Mouse (Mus musculus): ENCODE measurements around the gene Cyb5r4. TPM values are rescaled to one million over a fixed set of nuclear protein-coding genes. Genes with fewer than 3 reads are reported as not detected.
"Not testable (repeated sequence)": the region's sequence is repeated elsewhere in the genome, so short reads cannot be mapped to it uniquely, and the experiment has no call there.

Cyb5r4 gene
- total and polyA plus RNA-seq, 3 experiments = 37.5 to 121 (median 80.6) TPM

DNA sequence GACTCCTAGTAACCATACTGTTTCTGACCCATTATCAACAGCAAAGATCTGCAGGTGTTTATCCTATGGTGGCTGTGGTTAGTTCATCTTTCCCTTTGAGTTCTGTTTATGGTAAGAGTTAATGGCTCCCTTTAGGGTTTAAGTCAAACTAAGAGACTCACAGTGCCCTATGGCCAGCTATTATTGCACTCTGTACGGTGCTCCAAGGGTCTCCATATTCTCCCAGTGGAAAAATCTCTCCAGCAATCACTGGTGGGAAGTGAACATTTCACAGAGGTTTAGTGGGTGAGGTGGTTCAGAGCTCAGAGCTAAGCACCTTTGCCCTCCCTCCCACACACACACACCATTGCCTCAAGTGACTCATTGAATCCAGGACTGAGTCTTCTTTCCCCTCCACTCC lies 94.2 kb downstream of the Cyb5r4 start:
- H3K36me3 ChIP-seq (replicated peaks in 1 of 2; ENCODE audit: control insufficient read depth in 1 of 2, insufficient read depth in 1 of 2, low read length in 1 of 2) = no peaks in the 10 kb centered on the region
- no peak for TF ChIP-seq SMC3 (IDR thresholded peaks at IDR 0.05; ENCODE audit: low read depth, low read length)
- no peak for TF ChIP-seq MAZ (IDR thresholded peaks at IDR 0.05; ENCODE audit: low read depth, low read length)
- no peak for TF ChIP-seq NRF1 (IDR thresholded peaks at IDR 0.05; ENCODE audit: low read depth, low read length)
- TF ChIP-seq TBP (conservative IDR thresholded peaks at IDR 0.05; ENCODE audit: low read depth, low read length) = no peak
- no peak for TF ChIP-seq MEF2A (IDR thresholded peaks at IDR 0.05; ENCODE audit: borderline replicate concordance, low read depth, low read length)
- no peak for TF ChIP-seq EP300 (IDR thresholded peaks at IDR 0.05; ENCODE audit: low read length)
- DNase-seq (ENCODE audit: extremely low read depth) = no peak
- no peak overlapping the region for H3K9ac ChIP-seq (ENCODE audit: insufficient read depth, low read depth)
- no peaks in the 10 kb centered on the region for H3K79me2 ChIP-seq (replicated peaks; ENCODE audit: control insufficient read depth, extremely low read depth, insufficient read depth, poor library complexity, severe bottlenecking)
- in situ Hi-C loops (cut with MboI; ENCODE audit: low pct_ligation_motif_present, low pct_unique_long_range_greater_than_20kb, low sequenced_read_pairs) (no loop called here), dilution Hi-C loops (cut with MboI; ENCODE audit: extremely low pct_ligation_motif_present, extremely low pct_unique_long_range_greater_than_20kb, low sequenced_read_pairs) (no loop called here)
- H3K9me3 ChIP-seq (replicated peaks; ENCODE audit: low read length) = no peaks in the 10 kb centered on the region
- no peak overlapping the region for H3K27ac ChIP-seq (ENCODE audit: insufficient read depth, low read depth)
- no peak overlapping the region for H3K4me3 ChIP-seq (replicated peaks in 1 of 3; ENCODE audit: low read depth in 2 of 3, low read length in 2 of 3, poor library complexity in 1 of 3)
- H3K4me1 ChIP-seq (ENCODE audit: control insufficient read depth in 1 of 2, insufficient read depth in 2 of 2) = no peaks in the 10 kb centered on the region; a peak in 1 of 4 replicates
- H3K4me2 ChIP-seq (ENCODE audit: insufficient read depth, low read depth, poor library complexity, severe bottlenecking) = no peak overlapping the region
- no peaks in the 10 kb centered on the region for H3K27me3 ChIP-seq (replicated peaks)

DNA sequence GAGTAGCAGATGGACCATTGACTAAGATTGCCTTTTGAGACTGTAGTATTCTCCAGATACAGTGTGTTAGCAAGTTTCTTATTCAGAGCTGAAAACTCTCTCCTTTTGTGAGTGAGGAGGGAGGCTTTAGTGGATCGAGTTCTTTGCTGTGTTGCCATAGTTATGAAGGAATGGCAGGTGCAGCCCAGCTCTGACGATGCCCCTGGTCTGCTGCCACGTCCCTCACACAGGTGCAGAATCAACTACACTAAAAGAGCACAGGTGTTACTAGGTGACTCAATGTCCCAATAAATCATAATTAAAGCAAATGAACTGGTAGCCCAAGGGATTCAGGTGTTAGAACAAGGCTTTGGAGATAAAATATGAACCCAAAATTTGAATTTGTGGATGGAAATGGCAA lies 97.2 kb downstream of the Cyb5r4 start:
- no peak overlapping the region for H3K4me2 ChIP-seq (ENCODE audit: insufficient read depth, low read depth, poor library complexity, severe bottlenecking)
- H3K79me2 ChIP-seq (replicated peaks; ENCODE audit: control insufficient read depth, extremely low read depth, insufficient read depth, poor library complexity, severe bottlenecking) = no peaks in the 10 kb centered on the region
- no peaks in the 10 kb centered on the region for H3K36me3 ChIP-seq (replicated peaks in 1 of 2; ENCODE audit: control insufficient read depth in 1 of 2, insufficient read depth in 1 of 2, low read length in 1 of 2)
- dilution Hi-C loops (cut with MboI; ENCODE audit: extremely low pct_ligation_motif_present, extremely low pct_unique_long_range_greater_than_20kb, low sequenced_read_pairs) (no loop called here), in situ Hi-C loops (cut with MboI; ENCODE audit: low pct_ligation_motif_present, low pct_unique_long_range_greater_than_20kb, low sequenced_read_pairs) (no loop called here)
- DNase-seq (ENCODE audit: extremely low read depth) = no peak
- TF ChIP-seq E2F4 (IDR thresholded peaks at IDR 0.05; ENCODE audit: insufficient replicate concordance, low read depth, low read length) (no peak), TBP (conservative IDR thresholded peaks at IDR 0.05; ENCODE audit: low read depth, low read length) (no peak), NRF1 (IDR thresholded peaks at IDR 0.05; ENCODE audit: low read depth, low read length) (no peak)
- H3K4me3 ChIP-seq (replicated peaks in 1 of 3; ENCODE audit: low read depth in 2 of 3, low read length in 2 of 3, poor library complexity in 1 of 3) = no peak overlapping the region
- H3K4me1 ChIP-seq (ENCODE audit: control insufficient read depth in 1 of 2, insufficient read depth in 2 of 2) = no peaks in the 10 kb centered on the region; a peak in 1 of 4 replicates
- H3K27ac ChIP-seq (ENCODE audit: insufficient read depth, low read depth) = no peak overlapping the region
- H3K9me3 ChIP-seq (replicated peaks; ENCODE audit: low read length) = no peaks in the 10 kb centered on the region
- no peaks in the 10 kb centered on the region for H3K27me3 ChIP-seq (replicated peaks)
- H3K9ac ChIP-seq (ENCODE audit: insufficient read depth, low read depth) = no peak overlapping the region

DNA sequence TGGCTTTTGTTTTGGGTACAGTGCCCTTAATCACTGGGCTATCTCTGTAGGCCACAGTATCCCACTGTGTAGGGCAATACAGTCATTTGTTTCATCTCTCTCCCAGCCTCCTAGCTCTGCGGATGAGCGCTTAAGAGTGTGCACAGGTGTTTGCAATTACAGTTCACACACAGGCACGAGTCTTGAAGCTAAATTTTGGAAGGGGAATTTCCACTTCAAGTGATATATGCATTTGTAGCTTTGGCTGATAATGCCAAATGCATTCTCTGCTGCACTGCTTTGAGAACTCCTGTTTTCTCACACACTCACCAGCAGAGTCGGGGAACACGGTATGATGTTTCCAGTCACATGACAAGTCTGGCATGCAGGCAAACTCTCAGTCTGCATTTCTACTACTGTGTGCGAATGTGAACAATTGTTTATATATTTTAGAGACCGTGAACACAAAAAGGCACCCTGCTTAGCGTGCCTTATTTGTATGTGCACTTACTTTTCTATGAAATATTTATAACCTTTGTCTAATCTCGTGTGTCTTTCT lies 100.2 kb downstream of the Cyb5r4 start:
- H3K9ac ChIP-seq (ENCODE audit: insufficient read depth, low read depth) = no peak overlapping the region
- H3K27me3 ChIP-seq (replicated peaks) = no peaks in the 10 kb centered on the region
- no peak overlapping the region for H3K4me3 ChIP-seq (replicated peaks in 1 of 3; ENCODE audit: low read depth in 2 of 3, low read length in 2 of 3, poor library complexity in 1 of 3)
- in situ Hi-C loops (cut with MboI; ENCODE audit: low pct_ligation_motif_present, low pct_unique_long_range_greater_than_20kb, low sequenced_read_pairs) = no loop called here
- H3K79me2 ChIP-seq (replicated peaks; ENCODE audit: control insufficient read depth, extremely low read depth, insufficient read depth, poor library complexity, severe bottlenecking) = no peaks in the 10 kb centered on the region
- H3K9me3 ChIP-seq (replicated peaks; ENCODE audit: low read length) = peaks cover 3% of the 10 kb centered on the region
- H3K4me1 ChIP-seq (ENCODE audit: control insufficient read depth in 1 of 2, insufficient read depth in 2 of 2) = peaks cover 4 to 5% of the 10 kb centered on the region in 2 experiments; a peak in 2 of 4 replicates
- DNase-seq (ENCODE audit: extremely low read depth) = no peak
- H3K4me2 ChIP-seq (ENCODE audit: insufficient read depth, low read depth, poor library complexity, severe bottlenecking) = no peak overlapping the region
- no peaks in the 10 kb centered on the region for H3K36me3 ChIP-seq (replicated peaks in 1 of 2; ENCODE audit: control insufficient read depth in 1 of 2, insufficient read depth in 1 of 2, low read length in 1 of 2)
- TF ChIP-seq ZNF384 (IDR thresholded peaks at IDR 0.05; ENCODE audit: low read depth, low read length) = no peak
- TF ChIP-seq USF1 (IDR thresholded peaks at IDR 0.05; ENCODE audit: low read depth, low read length) = no peak
- no peak for TF ChIP-seq USF2 (conservative IDR thresholded peaks at IDR 0.05; ENCODE audit: low read depth, low read length)
- no peak for TF ChIP-seq BHLHE40 (IDR thresholded peaks at IDR 0.05; ENCODE audit: low read depth, low read length)
- TF ChIP-seq ETS1 (conservative IDR thresholded peaks at IDR 0.05; ENCODE audit: low read depth, low read length) = no peak
- no peak overlapping the region for H3K27ac ChIP-seq (ENCODE audit: insufficient read depth, low read depth)
- dilution Hi-C loops (cut with MboI; ENCODE audit: extremely low pct_ligation_motif_present, extremely low pct_unique_long_range_greater_than_20kb, low sequenced_read_pairs) = no loop called here

DNA sequence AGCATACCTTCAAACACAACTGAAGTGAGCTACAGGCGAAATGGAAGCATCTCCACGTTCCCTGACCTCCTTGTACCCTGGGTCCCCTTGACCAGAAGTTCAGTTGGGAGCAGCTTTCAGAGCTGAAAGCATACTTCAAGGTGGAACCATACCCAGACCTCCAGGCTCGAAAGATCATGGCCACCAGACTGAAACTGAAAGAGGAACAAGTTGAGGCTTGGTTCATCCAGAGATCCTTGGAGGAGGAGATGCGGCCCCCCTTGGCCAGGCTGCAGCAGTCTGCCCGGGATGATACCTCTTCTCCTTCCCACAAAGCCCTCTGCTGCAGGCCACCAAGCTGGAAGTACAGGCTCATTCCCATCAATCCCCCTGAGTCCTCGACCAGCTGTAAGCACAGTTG lies 105.2 kb downstream of the Cyb5r4 start:
- H3K9me3 ChIP-seq (replicated peaks; ENCODE audit: low read length); H3K27ac ChIP-seq (ENCODE audit: insufficient read depth, low read depth); H3K79me2 ChIP-seq (replicated peaks; ENCODE audit: control insufficient read depth, extremely low read depth, insufficient read depth, poor library complexity, severe bottlenecking); H3K36me3 ChIP-seq (replicated peaks in 1 of 2; ENCODE audit: control insufficient read depth in 1 of 2, insufficient read depth in 1 of 2, low read length in 1 of 2); in situ Hi-C loops (cut with MboI; ENCODE audit: low pct_ligation_motif_present, low pct_unique_long_range_greater_than_20kb, low sequenced_read_pairs); H3K9ac ChIP-seq (ENCODE audit: insufficient read depth, low read depth); H3K4me1 ChIP-seq (ENCODE audit: control insufficient read depth in 1 of 2, insufficient read depth in 2 of 2); H3K27me3 ChIP-seq (replicated peaks); DNase-seq (ENCODE audit: extremely low read depth); dilution Hi-C loops (cut with MboI; ENCODE audit: extremely low pct_ligation_motif_present, extremely low pct_unique_long_range_greater_than_20kb, low sequenced_read_pairs); H3K4me3 ChIP-seq (replicated peaks in 1 of 3; ENCODE audit: low read depth in 2 of 3, low read length in 2 of 3, poor library complexity in 1 of 3): not testable (repeated sequence)
- peak overlapping the region; percentile 75; the same call in 1 of the 2 replicates for H3K4me2 ChIP-seq (ENCODE audit: insufficient read depth, low read depth, poor library complexity, severe bottlenecking)
